Mouse (Mus musculus) MEL-GATA-1-ER (cell line): ENCODE data around the gene Tnfrsf1a.

Experiments used
- DNase-seq: peaks from one replicate; pipeline ENCODE4 v3.0.0-alpha.2; 2012; ENCODE audit warnings: low read depth; ENCODE audit errors: extremely low read depth

Tnfrsf1a gene

DNA sequence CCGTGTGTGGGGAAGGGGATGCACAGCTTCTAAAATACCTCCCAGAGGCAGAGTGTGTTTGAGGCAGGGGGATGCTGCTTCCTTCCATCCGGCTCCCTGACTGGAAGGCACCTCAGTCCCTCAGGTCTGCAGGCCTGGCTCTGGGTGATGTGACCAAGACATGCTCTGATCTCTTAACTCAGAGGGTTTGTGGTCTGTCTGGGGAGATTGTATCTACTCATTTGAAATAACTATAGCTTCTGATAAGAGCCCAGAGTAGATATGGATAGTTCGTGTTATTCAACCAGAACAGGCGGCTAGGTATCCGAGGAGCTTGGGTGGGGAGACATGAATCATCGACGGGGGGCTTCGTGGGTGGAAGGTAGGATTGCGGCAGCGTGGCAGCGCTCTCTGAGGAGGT lies 4.1 kb downstream of the Tnfrsf1a start:
- no peak for DNase-seq

GRCm38 (mm10) chr6:125353655-125354054 lies 4.5 kb downstream of the Tnfrsf1a start:
- DNase-seq, result no peak

- no peak for DNase-seq
These were observed 5.4 kb downstream of the Tnfrsf1a start for GRCm38 (mm10) chr6:125354352-125355151.

GRCm38 (mm10) chr6:125355197-125355741 lies 6.1 kb downstream of the Tnfrsf1a start:
- DNase-seq, result no peak

DNA sequence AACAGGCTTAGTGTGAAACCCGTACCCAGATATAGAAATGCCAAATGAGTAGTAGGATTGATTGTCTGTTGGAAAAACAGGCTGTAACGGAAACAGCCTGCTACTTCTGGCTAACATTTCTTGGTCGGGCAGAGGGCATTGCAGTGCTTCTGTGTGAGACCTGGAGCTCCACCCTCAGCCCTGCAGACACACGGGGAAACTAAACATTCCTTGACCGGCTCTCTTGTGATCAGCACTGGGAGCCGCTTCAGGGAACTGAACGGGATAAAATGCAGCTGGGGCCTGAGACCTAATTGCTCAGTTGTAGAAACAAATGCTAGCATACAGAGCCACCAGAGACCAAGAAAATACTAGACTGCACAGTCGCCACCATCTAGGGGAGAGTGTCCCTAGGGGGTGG lies 7.1 kb downstream of the Tnfrsf1a start:
- DNase-seq, result no peak

- DNase-seq, result no peak
These were observed 8.2 kb downstream of the Tnfrsf1a start for GRCm38 (mm10) chr6:125357334-125357733.

DNA sequence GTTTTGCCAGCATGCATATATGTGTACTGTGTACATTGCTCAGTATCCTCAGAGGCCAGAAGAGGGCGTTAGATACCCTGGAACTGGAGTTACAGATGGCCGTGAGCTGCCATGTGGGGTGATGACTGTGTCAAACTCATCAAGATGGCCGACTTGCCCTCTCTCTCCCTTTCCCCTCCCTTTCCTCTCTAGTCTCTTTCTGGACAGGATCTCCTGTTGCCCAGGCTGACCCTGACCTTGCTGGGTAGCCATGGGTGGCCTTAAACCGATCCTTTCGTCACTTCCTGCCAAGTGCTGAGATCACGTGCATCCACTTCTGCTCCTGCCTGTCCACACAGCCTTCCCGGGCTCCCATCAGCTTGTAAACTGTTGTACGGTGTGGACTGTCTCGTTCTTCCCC lies 10.8 kb downstream of the Tnfrsf1a start:
- no peak for DNase-seq

DNA sequence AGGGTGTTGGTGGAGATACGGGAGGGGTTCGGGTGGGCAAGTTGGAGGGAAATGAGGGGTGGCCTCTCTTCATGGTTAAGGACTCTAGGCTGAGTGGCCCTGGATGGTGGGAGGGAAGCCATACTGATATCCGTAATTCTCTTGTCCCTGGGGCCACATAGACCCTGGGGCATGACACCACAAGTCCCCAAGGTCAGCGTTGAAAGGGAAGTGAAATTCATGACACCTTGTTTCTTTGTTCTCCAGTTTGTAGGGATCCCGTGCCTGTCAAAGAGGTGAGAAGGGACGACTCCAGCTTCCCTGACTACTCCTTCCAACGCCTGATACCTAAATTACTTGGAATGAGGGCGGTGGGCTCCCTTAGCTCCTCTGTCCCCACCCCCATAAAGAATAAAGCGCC lies 11.7 kb downstream of the Tnfrsf1a start:
- DNase-seq, result no peak

DNA sequence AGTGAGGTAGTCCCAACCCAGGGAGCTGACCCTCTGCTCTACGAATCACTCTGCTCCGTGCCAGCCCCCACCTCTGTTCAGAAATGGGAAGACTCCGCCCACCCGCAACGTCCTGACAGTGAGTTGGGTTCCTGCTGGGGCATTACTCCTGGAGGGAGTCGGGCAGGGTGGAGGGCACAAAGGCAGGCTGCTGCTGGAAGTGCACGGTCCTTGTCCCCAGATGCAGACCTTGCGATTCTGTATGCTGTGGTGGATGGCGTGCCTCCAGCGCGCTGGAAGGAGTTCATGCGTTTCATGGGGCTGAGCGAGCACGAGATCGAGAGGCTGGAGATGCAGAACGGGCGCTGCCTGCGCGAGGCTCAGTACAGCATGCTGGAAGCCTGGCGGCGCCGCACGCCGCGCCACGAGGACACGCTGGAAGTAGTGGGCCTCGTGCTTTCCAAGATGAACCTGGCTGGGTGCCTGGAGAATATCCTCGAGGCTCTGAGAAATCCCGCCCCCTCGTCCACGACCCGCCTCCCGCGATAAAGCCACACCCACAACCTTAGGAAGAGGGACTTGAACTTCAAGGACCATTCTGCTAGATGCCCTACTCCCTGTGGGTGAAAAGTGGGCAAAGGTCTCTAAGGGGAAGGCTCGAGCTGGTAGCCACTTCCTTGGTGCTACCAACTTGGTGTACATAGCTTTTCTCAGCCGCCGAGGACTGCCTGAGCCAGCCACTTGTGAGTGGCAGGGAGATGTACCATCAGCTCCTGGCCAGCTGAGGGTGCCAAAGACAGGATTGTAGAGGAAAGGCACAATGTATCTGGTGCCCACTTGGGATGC lies 12.5 kb downstream of the Tnfrsf1a start:
- DNase-seq, result no peak

DNA sequence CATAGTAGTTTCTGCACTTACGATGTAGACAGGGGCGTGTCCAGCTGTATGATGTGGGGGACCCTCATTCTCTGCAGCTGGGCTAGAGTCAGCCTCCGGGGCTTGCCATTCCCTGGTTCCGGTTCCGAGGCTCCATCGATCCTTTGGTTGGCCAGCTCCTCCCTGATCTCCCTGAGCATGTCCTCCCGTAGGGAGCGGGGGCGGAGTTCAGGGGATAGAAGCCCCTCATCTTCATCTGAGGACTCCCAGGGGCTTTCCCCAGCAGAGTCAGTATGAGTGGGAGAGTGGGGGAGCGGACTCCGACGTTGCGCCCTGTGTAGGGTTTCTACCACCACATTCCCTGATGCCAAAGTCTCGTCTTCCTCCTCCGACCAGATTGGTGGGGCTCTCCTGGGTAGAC lies 13.9 kb downstream of the Tnfrsf1a start:
- no peak for DNase-seq

- DNase-seq, result no peak
These were observed 14.5 kb downstream of the Tnfrsf1a start for GRCm38 (mm10) chr6:125363451-125364242.

DNA sequence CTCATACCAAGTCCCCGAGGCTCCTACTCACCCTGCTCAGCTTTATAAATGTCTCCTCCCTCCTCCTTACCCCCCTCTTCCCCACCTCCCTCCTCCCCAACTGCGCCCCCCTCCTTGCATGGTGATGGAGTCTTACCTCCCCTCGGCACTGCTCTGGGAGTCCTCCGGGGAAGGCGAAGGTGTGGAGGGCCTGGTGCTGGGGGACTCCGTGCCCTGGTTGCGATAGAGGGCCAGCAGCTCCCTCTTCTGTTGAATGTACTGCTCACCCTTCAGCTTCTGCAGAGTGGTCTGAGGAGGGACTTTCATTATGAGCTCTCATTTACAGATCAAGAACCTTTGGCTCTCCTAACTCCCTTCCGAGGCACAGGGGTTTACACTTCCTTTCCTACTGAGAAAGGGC lies 15.3 kb downstream of the Tnfrsf1a start:
- no peak for DNase-seq

- peak; percentile 54 for DNase-seq
These were observed 16.4 kb downstream of the Tnfrsf1a start for GRCm38 (mm10) chr6:125365522-125365921.

- no peak for DNase-seq
These were observed 17.0 kb downstream of the Tnfrsf1a start for GRCm38 (mm10) chr6:125366133-125366532.

DNA sequence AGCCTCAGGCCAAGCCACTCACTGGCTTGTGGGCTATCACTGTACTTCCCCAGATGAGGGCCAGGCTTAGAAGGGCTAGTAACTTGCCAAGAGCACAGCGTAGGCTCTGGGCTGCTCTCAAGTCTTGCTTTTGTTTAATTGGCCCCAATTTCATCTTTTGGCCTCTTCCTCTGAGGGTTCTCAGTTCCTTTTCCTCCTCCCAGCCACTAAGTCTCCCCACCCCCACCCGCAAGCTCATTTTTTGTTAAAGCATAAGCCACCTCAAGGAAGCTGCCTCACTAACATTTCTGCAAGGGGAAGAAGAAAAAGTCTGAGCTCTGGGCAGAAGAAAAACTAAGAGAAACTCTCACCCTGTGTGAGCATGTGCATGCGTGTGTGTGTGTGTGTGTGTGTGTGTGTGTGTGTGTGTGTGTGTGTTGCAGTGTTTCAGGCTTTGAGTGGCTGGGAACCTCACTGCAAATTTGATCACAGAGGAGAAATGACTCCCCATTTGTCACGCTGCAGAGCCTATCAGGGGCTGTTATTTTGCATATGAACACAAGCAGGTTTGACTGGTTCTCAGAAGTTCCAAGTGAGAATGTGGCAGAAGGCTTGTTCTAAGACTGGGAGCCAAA lies 18.7 kb downstream of the Tnfrsf1a start:
- no peak for DNase-seq

DNA sequence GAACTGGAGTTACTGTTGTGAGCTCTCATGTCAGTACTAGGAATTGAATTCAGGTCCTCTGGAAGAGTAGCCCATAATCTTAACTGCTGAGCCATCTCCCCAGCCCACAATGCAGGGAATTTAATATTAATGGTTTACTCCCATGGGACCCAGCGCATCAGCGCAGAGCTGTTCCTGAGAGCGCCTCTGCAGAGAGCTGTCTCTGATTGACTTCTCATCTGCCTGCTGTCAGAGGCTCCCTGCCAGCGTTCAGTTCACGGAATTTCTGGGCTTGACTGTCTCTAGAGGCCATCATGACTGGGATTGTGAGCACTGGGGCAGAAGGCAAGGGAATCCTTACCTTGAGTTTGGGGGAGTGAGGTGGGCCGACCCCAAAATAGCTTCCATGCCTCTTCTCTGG lies 27.9 kb downstream of the Tnfrsf1a start:
- DNase-seq, result no peak

- peak; percentile 41 for DNase-seq
These were observed 28.7 kb downstream of the Tnfrsf1a start for GRCm38 (mm10) chr6:125377582-125378451.

DNA sequence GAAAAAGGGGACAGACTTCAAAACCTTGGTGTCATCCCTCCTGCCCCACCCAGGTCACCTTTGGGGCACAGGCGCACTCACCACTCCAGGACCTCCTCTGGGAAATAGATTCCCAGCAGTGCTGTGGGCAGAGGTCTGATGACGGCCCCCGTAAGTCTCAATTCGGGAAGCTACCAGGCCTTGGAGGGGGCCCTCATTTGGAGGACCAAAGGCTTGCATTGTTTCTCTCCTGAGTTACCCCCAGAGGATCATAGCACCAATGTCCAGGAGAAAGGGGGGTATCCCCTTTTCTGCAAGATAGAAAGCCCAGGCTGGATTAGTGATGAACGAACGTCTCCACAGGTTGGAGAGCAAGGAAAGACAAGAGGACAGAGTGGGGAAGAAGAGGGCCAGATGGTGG lies 29.5 kb downstream of the Tnfrsf1a start:
- no peak for DNase-seq

- DNase-seq, result no peak
These were observed 30.6 kb downstream of the Tnfrsf1a start for GRCm38 (mm10) chr6:125379781-125380180.
